Mouse (Mus musculus): ENCODE results near the gene Senp5.

Gene Senp5

GRCm38 (mm10) chr16:31940586-31940985, 62.5 kb downstream of the Senp5 start:
- DNase-seq (ENCODE audit: low spot score in 2 of 2), result no peak

GRCm38 (mm10) chr16:31938856-31939255, 64.2 kb downstream of the Senp5 start:
- DNase-seq (ENCODE audit: low spot score in 2 of 2), result no peak

GRCm38 (mm10) chr16:31936568-31936967, 66.5 kb downstream of the Senp5 start:
- DNase-seq (ENCODE audit: low spot score in 2 of 2), result no peak

GRCm38 (mm10) chr16:31935091-31935979, 67.8 kb downstream of the Senp5 start:
- no peak for DNase-seq (ENCODE audit: low spot score in 2 of 2)

- no peak for DNase-seq (ENCODE audit: low spot score in 2 of 2)
Measured at GRCm38 (mm10) chr16:31934550-31935010, 68.5 kb downstream of the Senp5 start.

- DNase-seq (ENCODE audit: low spot score in 2 of 2), result no peak
Measured at GRCm38 (mm10) chr16:31933751-31934549, 69.1 kb downstream of the Senp5 start, which contains the start of gene Pigz. TSS of gene Pigz (plus strand) at chr16:31933851.

- DNase-seq (ENCODE audit: low spot score in 2 of 2), result peak; percentile 80 to 85
Measured at GRCm38 (mm10) chr16:31932840-31933697, 70.0 kb downstream of the Senp5 start.

GRCm38 (mm10) chr16:31932255-31932654, 70.8 kb downstream of the Senp5 start:
- no peak for DNase-seq (ENCODE audit: low spot score in 2 of 2)

GRCm38 (mm10) chr16:31931330-31931729, 71.8 kb downstream of the Senp5 start:
- no peak for DNase-seq (ENCODE audit: low spot score in 2 of 2)

- no peak for DNase-seq (ENCODE audit: low spot score in 2 of 2)
Measured at GRCm38 (mm10) chr16:31927412-31927811, 75.7 kb downstream of the Senp5 start.

GRCm38 (mm10) chr16:31926547-31927182, 76.4 kb downstream of the Senp5 start:
- no peak for DNase-seq (ENCODE audit: low spot score in 2 of 2)

- DNase-seq (ENCODE audit: low spot score in 2 of 2), result no peak
Measured at GRCm38 (mm10) chr16:31926091-31926490, 77.0 kb downstream of the Senp5 start.

- no peak for DNase-seq (ENCODE audit: low spot score in 2 of 2)
Measured at GRCm38 (mm10) chr16:31924368-31924767, 78.7 kb downstream of the Senp5 start.

- DNase-seq (ENCODE audit: low spot score in 2 of 2), result peak; percentile 17 to 56
Measured at GRCm38 (mm10) chr16:31918248-31918724, 84.8 kb downstream of the Senp5 start.

- no peak for DNase-seq (ENCODE audit: low spot score in 2 of 2)
Measured at GRCm38 (mm10) chr16:31917776-31918175, 85.3 kb downstream of the Senp5 start.

- no peak for DNase-seq (ENCODE audit: low spot score in 2 of 2)
Measured at GRCm38 (mm10) chr16:31910281-31910847, 92.7 kb downstream of the Senp5 start.

All from thymus, postnatal 10 days (tissue).